Mouse (Mus musculus): ENCODE measurements around the gene Epha4. TPM values are rescaled to one million over a fixed set of nuclear protein-coding genes. Genes with fewer than 3 reads are reported as not detected.

The Epha4 gene
- polyA plus RNA-seq, 1 experiment from 2014 or later, result 44.3 TPM

DNA sequence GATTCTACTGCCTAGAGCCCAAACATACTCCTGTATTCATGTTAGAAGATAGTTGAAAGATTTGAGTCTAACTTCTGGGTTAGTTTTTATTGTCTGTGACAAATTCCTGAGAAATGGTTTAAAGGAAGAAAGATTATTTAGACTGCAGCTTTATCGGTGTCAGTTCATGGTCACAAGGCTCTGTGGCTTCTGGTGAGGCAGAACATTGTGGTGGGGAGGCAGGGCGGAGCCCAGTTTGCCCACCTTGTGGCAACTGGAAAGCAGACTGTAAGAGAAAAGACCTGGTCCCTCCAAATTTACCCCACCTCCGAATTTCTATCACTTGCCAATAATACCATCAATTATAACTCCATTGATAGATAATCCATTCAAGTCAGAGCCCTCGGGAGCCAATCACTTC, 171.1 kb downstream of the Epha4 start:
- H3K36me3 ChIP-seq, result no peaks in the 10 kb centered on the region
- no peak for DNase-seq (ENCODE audit: low spot score)
- WGBS, result 93% methylated on average over 4 of the region's 4 CpGs
- no peak overlapping the region for H3K4me3 ChIP-seq
- H3K27me3 ChIP-seq (ENCODE audit: low read depth, poor library complexity, severe bottlenecking), result no peaks in the 10 kb centered on the region
- no peak overlapping the region for H3K27ac ChIP-seq
- H3K9me3 ChIP-seq (replicated peaks), result no peaks in the 10 kb centered on the region
- peaks cover 17% of the 10 kb centered on the region for H3K4me1 ChIP-seq

DNA sequence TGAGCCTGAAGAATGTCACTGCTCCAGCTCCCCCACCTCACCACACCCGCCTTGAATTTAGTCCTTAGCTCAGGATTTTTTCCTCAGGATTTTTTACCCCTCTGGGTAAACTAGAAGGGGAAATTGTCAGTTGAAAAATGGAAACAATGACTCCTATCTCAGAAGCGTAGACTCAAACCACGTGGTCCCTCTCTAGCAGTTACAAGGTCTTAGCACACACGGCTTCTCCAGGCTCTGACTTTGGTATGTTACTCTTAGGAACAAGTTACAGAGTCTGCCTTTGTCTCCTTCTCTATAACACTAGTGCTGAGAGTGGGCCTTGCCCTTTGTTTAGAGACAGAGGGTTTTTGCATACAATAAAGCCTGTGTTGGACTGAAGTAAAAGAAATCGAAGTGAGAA, 175.2 kb downstream of the Epha4 start:
- DNase-seq (ENCODE audit: low spot score), result no peak
- WGBS, result 85% methylated on average over 5 of the region's 5 CpGs
- Histone ChIP-seq H3K4me3 (no peak overlapping the region), H3K27me3 (ENCODE audit: low read depth, poor library complexity, severe bottlenecking) (no peaks in the 10 kb centered on the region), H3K27ac (peak overlapping the region; percentile 50), H3K36me3 (no peaks in the 10 kb centered on the region), H3K9me3 (replicated peaks) (no peaks in the 10 kb centered on the region), H3K4me1 (peaks cover 36% of the 10 kb centered on the region)

DNA sequence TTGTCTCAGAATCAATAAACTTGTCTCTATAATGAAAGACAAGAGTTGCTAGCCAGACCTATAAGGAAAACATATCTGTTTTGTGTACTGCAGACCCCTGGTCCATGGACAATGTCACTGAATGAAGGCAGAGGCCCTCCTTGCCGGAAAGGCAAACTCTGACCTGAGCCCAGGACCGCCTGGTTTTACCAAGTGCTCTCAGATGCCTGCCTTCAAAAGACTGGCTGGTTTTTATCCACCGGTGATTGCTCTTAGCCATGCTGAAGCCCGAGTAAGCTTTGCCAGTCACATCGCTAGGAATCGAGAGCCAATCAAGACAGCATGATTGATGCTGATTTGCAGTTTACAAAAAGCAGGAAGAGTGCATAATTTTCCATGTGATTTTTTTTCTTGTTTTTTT, 176.5 kb downstream of the Epha4 start:
- Histone ChIP-seq H3K9me3 (replicated peaks) (no peaks in the 10 kb centered on the region), H3K27me3 (ENCODE audit: low read depth, poor library complexity, severe bottlenecking) (no peaks in the 10 kb centered on the region), H3K36me3 (no peaks in the 10 kb centered on the region), H3K4me1 (peaks cover 36% of the 10 kb centered on the region), H3K4me3 (no peak overlapping the region), H3K27ac (peak overlapping the region; percentile 61; the same call in 1 of the 2 replicates)
- 16% methylated on average over 6 of the region's 6 CpGs for WGBS
- DNase-seq (ENCODE audit: low spot score), result peak; percentile 36

DNA sequence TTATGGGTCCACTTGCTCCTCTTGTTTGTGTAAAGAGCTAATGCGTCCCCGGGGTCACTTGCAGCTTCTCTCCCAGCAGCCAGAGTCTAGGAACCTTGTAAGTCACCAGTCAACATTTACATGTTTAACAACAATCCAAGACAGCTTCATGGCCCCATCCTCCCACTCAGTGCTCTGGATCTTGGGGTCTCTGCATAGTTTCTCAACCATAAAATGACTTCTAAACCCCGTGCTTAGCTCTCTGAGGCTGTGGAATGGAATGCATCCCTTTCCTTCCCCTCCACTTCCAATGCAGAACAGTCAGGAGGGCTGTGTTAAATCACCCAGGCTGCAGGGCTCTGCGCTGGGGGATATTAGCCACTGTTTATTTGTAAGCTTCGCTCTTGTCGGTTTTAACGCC, 178.0 kb downstream of the Epha4 start:
- Histone ChIP-seq H3K9me3 (replicated peaks) (no peaks in the 10 kb centered on the region), H3K36me3 (no peaks in the 10 kb centered on the region), H3K4me3 (no peak overlapping the region), H3K27me3 (ENCODE audit: low read depth, poor library complexity, severe bottlenecking) (no peaks in the 10 kb centered on the region), H3K27ac (peak overlapping the region; percentile 44; the same call in 1 of the 2 replicates), H3K4me1 (peaks cover 36% of the 10 kb centered on the region)
- DNase-seq (ENCODE audit: low spot score), result no peak
- 46% methylated on average over 7 of the region's 7 CpGs for WGBS

DNA sequence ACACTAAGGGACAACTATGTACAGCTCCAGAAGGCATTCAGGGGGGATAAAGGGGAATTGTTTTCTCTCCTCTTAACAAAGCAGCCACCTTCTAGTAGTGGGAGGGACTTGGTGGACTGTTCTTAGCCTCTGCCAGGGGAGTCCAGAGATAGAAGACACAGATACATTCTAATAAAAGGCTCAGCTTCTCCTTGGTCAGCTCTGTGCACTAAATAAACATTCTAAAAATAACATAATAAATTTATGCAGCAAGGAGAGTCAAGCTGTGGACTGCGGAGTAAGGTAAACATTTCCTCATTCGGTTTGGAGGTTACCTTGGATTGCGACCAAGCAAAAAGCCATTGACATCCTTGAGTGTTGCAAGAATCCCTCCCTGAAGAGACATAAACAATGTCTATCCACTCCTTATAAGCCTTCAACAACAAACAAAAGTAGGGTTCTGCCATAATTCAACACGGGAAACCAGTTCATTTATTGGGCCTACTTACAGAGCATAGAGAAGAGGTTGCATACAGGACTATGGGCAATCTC, 196.2 kb downstream of the Epha4 start:
- DNase-seq (ENCODE audit: low spot score), result no peak
- H3K4me3 ChIP-seq, result no peak overlapping the region
- H3K36me3 ChIP-seq, result no peaks in the 10 kb centered on the region
- H3K4me1 ChIP-seq, result peaks cover 18% of the 10 kb centered on the region
- H3K27ac ChIP-seq, result no peak overlapping the region
- H3K9me3 ChIP-seq (replicated peaks), result no peaks in the 10 kb centered on the region
- H3K27me3 ChIP-seq (ENCODE audit: low read depth, poor library complexity, severe bottlenecking), result 0 out of 2 replicates have a peak, but pooled peaks cover 6% of the 10 kb centered on the region
- 90% methylated on average over 4 of the region's 4 CpGs for WGBS

Small RNA genes within 50 kb of the gene (microRNA-seq; reads per million reads assigned to microRNA genes)
- gene Mir6352, result not detected

Measured in limb, embryonic 10.5 days (tissue).